Mouse (Mus musculus) effector memory CD4-positive, alpha-beta T cell, adult 7 months (primary cell): ENCODE results near the gene Ifnb1. TPM values are rescaled to one million over a fixed set of nuclear protein-coding genes. Genes with fewer than 3 reads are reported as not detected.

Experiments
- polyA plus RNA-seq: library from polyadenylated mRNA; unstranded; fragments of 100-300 nt; shearing (Covaris generic); gene quantifications from one replicate; pipeline ENCODE4 v1.2.1, GENCODE M21; 2017

The Ifnb1 gene
- 0.69 TPM for polyA plus RNA-seq

GRCm38 (mm10) chr4:88522674-88523073 is at the start of gene Ifnb1:
Ifnb1 (minus strand) TSS chr4:88522774.

GRCm38 (mm10) chr4:88571698-88572097 is 49.1 kb upstream of the Ifnb1 start, which contains the start of gene Ifna14:
Ifna14 (minus strand) TSS chr4:88571798.

GRCm38 (mm10) chr4:88558145-88558544 is 35.6 kb upstream of the Ifnb1 start, which contains the start of gene Ifna15:
Ifna15 (minus strand) TSS chr4:88558245.

Other genes with a start within 250 kb of the Ifnb1 start
- 0.73 TPM for gene Hacd4, start 83.8 kb downstream of the Ifnb1 start, polyA plus RNA-seq
- not detected for gene Ifna15, start 35.5 kb upstream of the Ifnb1 start, polyA plus RNA-seq
- not detected for gene Ifna14, start 49.0 kb upstream of the Ifnb1 start, polyA plus RNA-seq
- gene Ifna9, start 69.6 kb upstream of the Ifnb1 start, polyA plus RNA-seq, result not detected
- gene Ifna12, start 80.6 kb upstream of the Ifnb1 start, polyA plus RNA-seq, result not detected
- gene C87499, start 111.6 kb upstream of the Ifnb1 start, polyA plus RNA-seq, result not detected
- not detected for gene Ifna13, start 121.7 kb upstream of the Ifnb1 start, polyA plus RNA-seq
- not detected for gene Ifna16, start 154.2 kb upstream of the Ifnb1 start, polyA plus RNA-seq
- gene Ifna2, start 161.1 kb upstream of the Ifnb1 start, polyA plus RNA-seq, result not detected
- gene Ifnab, start 168.6 kb upstream of the Ifnb1 start, polyA plus RNA-seq, result not detected
- 0.74 TPM for gene Gm26566, start 199.0 kb upstream of the Ifnb1 start, polyA plus RNA-seq
- gene Klhl9, start 199.7 kb upstream of the Ifnb1 start, polyA plus RNA-seq, result 15.4 TPM
- gene Gm13271, start 232.1 kb upstream of the Ifnb1 start, polyA plus RNA-seq, result not detected
- gene Gm13283, start 237.3 kb upstream of the Ifnb1 start, polyA plus RNA-seq, result not detected